In the genomic region with DNA sequence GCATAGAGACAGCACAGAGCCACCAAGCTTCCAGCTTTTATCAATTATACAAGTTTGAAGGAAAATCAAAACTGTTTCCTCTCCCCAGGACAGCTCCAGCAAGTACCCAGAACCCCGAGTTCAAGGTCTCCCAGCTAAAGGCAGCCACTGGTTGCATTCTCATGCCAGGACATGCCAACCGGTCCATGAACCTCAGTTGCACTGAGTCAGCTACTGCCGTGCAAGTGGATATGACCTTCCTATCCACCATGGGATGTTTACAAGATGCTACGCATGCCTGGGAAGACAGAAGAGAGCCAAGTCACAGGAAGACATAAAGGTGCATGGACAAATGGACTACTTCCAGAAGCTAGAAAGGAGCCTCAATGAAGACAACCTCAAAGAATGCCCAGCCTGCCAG, we compare ENCODE assay signal across 19 mouse cellular contexts. TPM values are rescaled to one million over a fixed set of nuclear protein-coding genes. Genes with fewer than 3 reads are reported as not detected.
DNase-seq lines count a peak whose midpoint lies in the region; TF ChIP-seq lines count a peak whose summit lies in the region.
"Had no signal": no experiment of that assay in that cellular context is flagged by ENCODE, and none has a peak within 500 bp of the region (broad histone marks: within the 10 kb centered on the region; RNA-seq: fewer than 3 reads in every experiment).

No protein-coding gene starts in this region.

- intact Hi-C loops in heart, adult 2 months (cut with DNase I): no loop called here

- TF ChIP-seq POLR2A in heart, adult 2 months (IDR thresholded peaks at IDR 0.05; ENCODE audit: insufficient read depth, low read depth, low read length): no peak

- no peak overlapping the region for H3K4me3 ChIP-seq in heart, adult 2 months
- H3K4me3 ChIP-seq: embryonic facial prominence, embryonic 10.5 days; embryonic facial prominence, embryonic 13.5 days; forebrain, embryonic 10.5 days; forebrain, embryonic 13.5 days; hindbrain, embryonic 12.5 days; hindbrain, embryonic 15.5 days had no signal

- no peak for TF ChIP-seq CTCF in heart, adult 2 months (IDR thresholded peaks at IDR 0.05)

- WGBS in heart, adult 2 months: 90% methylated on average over 4 of the region's 4 CpGs

- TF ChIP-seq EP300 in heart, adult 2 months (IDR thresholded peaks at IDR 0.05; ENCODE audit: insufficient read depth, low read depth, low read length): no peak

- peaks cover 2% of the 10 kb centered on the region; the same call in 1 of the 2 replicates for H3K79me2 ChIP-seq in heart, adult 2 months (replicated peaks; ENCODE audit: control insufficient read depth, insufficient read depth, low read length)

- H3K27ac ChIP-seq in heart, adult 2 months: no peak overlapping the region
- H3K27ac ChIP-seq: embryonic facial prominence, embryonic 10.5 days; embryonic facial prominence, embryonic 13.5 days; forebrain, embryonic 10.5 days; forebrain, embryonic 13.5 days; hindbrain, embryonic 12.5 days; hindbrain, embryonic 15.5 days had no signal

- peaks cover 19% of the 10 kb centered on the region for H3K4me1 ChIP-seq in heart, adult 2 months (ENCODE audit: control insufficient read depth, insufficient read depth, low read length)

- no peaks in the 10 kb centered on the region for H3K27me3 ChIP-seq in heart, adult 2 months (ENCODE audit: control insufficient read depth, insufficient read depth, low read length)
- H3K27me3 ChIP-seq: embryonic facial prominence, embryonic 13.5 days; forebrain, embryonic 13.5 days; hindbrain, embryonic 12.5 days; hindbrain, embryonic 15.5 days had no signal

- no peaks in the 10 kb centered on the region; the same call in 1 of the 2 replicates for H3K36me3 ChIP-seq in heart, adult 2 months (ENCODE audit: control insufficient read depth, insufficient read depth, low read length)
- H3K36me3 ChIP-seq: hindbrain, embryonic 15.5 days had no signal

- H3K9ac ChIP-seq in heart, adult 2 months (ENCODE audit: low read depth, low read length): no peak overlapping the region
- H3K9ac ChIP-seq: embryonic facial prominence, embryonic 13.5 days; forebrain, embryonic 13.5 days; hindbrain, embryonic 12.5 days; hindbrain, embryonic 15.5 days had no signal

- DNase-seq in adrenal gland, adult (ENCODE audit: inconsistent age in 2 of 2, low spot score in 1 of 2): peak; percentile 61 to 82
- no peak for DNase-seq in adrenal gland, adult 18-20 months (ENCODE audit: low spot score in 2 of 2)
- peak; percentile 82 for DNase-seq in heart, adult 11 months
- DNase-seq in heart, adult 2 months: no peak
- peak; percentile 48 for DNase-seq in adrenal gland, postnatal 14 days
- DNase-seq in urinary bladder, postnatal 36 days (ENCODE audit: low spot score in 2 of 2): no peak
- DNase-seq in layer of hippocampus, adult 11-12 months (ENCODE audit: low spot score): no peak
- DNase-seq: cerebellum, adult 11-12 months; cerebellum, adult 8-10 months; cerebellum, postnatal 10 days; cerebellum, postnatal 36 days; embryo, embryonic 11 days; gastrocnemius, postnatal 14 days had no signal

RNA-seq across cellular contexts. Expression of a gene that starts 56.5 kb away (rescaled TPM):
- total RNA-seq in adrenal gland, adult 18-20 months (2021): 10 to 100 TPM; 45.9 to 95.4 TPM
- total RNA-seq in heart, adult 2 months (2021): 10 to 100 TPM; 41.3 to 45.1 TPM
- 15.6 and 20.7 TPM in 2 replicates for polyA plus RNA-seq in heart, adult 2 months (2012; rRNA removed)
- 70.1 and 70.3 TPM in 2 replicates for total RNA-seq in adrenal gland, postnatal 14 days (2021)

Comparison
In these comparisons a context has a peak if more than half of its experiments do, and no peak if none do; other contexts are left out.
1. DNase-seq: peak in adrenal gland, adult (2 of 2), heart, adult 11 months (single experiment) and adrenal gland, postnatal 14 days (single experiment); none in adrenal gland, adult 18-20 months (0 of 2), heart, adult 2 months (0 of 2), urinary bladder, postnatal 36 days (0 of 2) and layer of hippocampus, adult 11-12 months (single experiment).